Mouse (Mus musculus) WW6 (cell line): ENCODE measurements around the gene Gm11096.

Experiments used
- DNase-seq: peaks from one replicate; pipeline ENCODE4 v3.0.0-alpha.2; 2013; ENCODE audit warnings: low read depth, low spot score

The Gm11096 gene

GRCm38 (mm10) chr17:81480351-81481161 is 39.0 kb downstream of the Gm11096 start:
- no peak for DNase-seq

GRCm38 (mm10) chr17:81481843-81482490 is 40.4 kb downstream of the Gm11096 start:
- no peak for DNase-seq

- DNase-seq, result no peak
These were observed 44.8 kb downstream of the Gm11096 start for GRCm38 (mm10) chr17:81486388-81486787.
